Mouse (Mus musculus) liver, adult 2 months (tissue): ENCODE results near the gene Ppm1g.

Experiments used
- CTCF ChIP-seq: fragments of 200-500 bp; IDR thresholded peaks from 2 replicates; pipeline ENCODE4 v1.5.1; 2011; ENCODE audit warnings: low read depth, low read length, control low read depth
- POLR2A ChIP-seq: fragments of 200-500 bp; IDR thresholded peaks from 2 replicates; pipeline ENCODE4 v1.6.1; 2011; ENCODE audit warnings: low read length, control low read depth; ENCODE audit not compliant: insufficient read depth; ENCODE audit errors: extremely low read depth

DNA sequence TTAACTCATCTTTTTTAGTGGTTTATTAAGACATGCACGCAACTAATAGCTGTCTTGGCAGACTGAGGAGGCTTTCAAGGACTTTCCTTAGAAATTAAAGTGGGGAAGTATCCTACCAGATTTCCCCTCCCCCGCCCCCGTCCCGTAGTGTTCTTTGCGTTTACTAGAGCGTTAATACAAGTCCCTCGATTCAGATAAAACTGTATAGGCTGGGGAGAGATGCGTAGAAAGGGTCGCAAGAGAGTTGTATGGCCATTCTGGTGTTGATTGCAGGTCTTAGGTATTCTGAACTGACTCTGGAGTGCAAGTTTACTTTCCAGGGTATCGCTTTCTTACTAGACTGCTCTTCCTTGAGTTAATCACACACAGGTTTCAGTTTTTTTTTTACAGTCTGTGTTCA lies 21.7 kb upstream of the Ppm1g start:
- TF ChIP-seq CTCF, result no peak
- TF ChIP-seq POLR2A, result no peak
